Mouse (Mus musculus) hindbrain, postnatal 0 days (tissue): Measurements from ENCODE around the gene Bbip1. TPM values are rescaled to one million over a fixed set of nuclear protein-coding genes. Genes with fewer than 3 reads are reported as not detected.

ENCODE experiments used
- ATAC-seq: fragments of 200-750 bp; cut with Nextera tagmentation; 2 replicates; pipeline ENCODE4 v1.8.0; 2017; ENCODE audit warnings: mild to moderate bottlenecking, moderate TSS enrichment, moderate library complexity
- DNase-seq: peaks from one replicate; pipeline ENCODE4 v3.0.0-alpha.2; 2015; ENCODE audit warnings: low spot score
- H3K27ac ChIP-seq: fragments of 300-500 bp; sonication (generic); 2 replicates; pipeline ENCODE4 v1.5.1; 2014; ENCODE audit warnings: mild to moderate bottlenecking
- H3K27me3 ChIP-seq: fragments of 300-500 bp; sonication (generic); 2 replicates; pipeline ENCODE4 v1.6.1; 2014; ENCODE audit warnings: low read length, mixed read lengths; ENCODE audit not compliant: insufficient read depth
- H3K36me3 ChIP-seq: fragments of 300-500 bp; sonication (generic); 2 replicates; pipeline ENCODE4 v1.6.1; 2014; ENCODE audit warnings: low read length, mixed read lengths; ENCODE audit not compliant: insufficient read depth
- H3K4me1 ChIP-seq: fragments of 300-500 bp; sonication (generic); 2 replicates; pipeline ENCODE4 v1.6.1; 2014; ENCODE audit warnings: antibody characterized with exemption, low read length, mixed read lengths; ENCODE audit not compliant: insufficient read depth
- H3K4me2 ChIP-seq: fragments of 300-500 bp; sonication (generic); 2 replicates; pipeline ENCODE4 v1.6.1; 2014; ENCODE audit warnings: low read depth, mild to moderate bottlenecking, low read length, moderate library complexity, mixed read lengths
- H3K4me3 ChIP-seq: fragments of 300-500 bp; sonication (generic); 2 replicates; pipeline ENCODE4 v1.5.1; 2014; ENCODE audit warnings: low read length
- H3K9ac ChIP-seq: fragments of 300-500 bp; sonication (generic); replicated peaks from 2 replicates; pipeline ENCODE4 v1.6.1; 2014; ENCODE audit warnings: mild to moderate bottlenecking, low read length, moderate library complexity, mixed read lengths
- H3K9me3 ChIP-seq: fragments of 300-500 bp; sonication (generic); 2 replicates; pipeline ENCODE4 v1.6.1; 2016; ENCODE audit warnings: low read length, mixed read lengths
- CTCF ChIP-seq: IDR thresholded peaks from 2 replicates; pipeline ENCODE4 v1.5.1; 2016; ENCODE audit warnings: antibody characterized with exemption, control low read depth, low read depth
- WGBS: fragments of 180-500 bp; shearing (Covaris S2); extraction: QIAGEN DNeasy Blood & Tissue Kit; methylation state at CpG from one replicate; pipeline ENCODE4 v1.1.7; 2014; 5-methylcytosine and 5-hydroxymethylcytosine counted together
- polyA plus RNA-seq: library from polyadenylated mRNA; unstranded; fragments of >200 nt; fragmentation: Nextera tagmentation; extraction: Ambion mirVana; gene quantifications from 2 replicates; pipeline ENCODE4 v1.2.1, GENCODE M21; 2015
- total RNA-seq: library from RNA; depleted of rRNA; stranded (reverse); fragments of >200 nt; gene quantifications from 2 replicates; pipeline ENCODE4 v1.2.3, GENCODE M21; 2014

Gene Bbip1
- total and polyA plus RNA-seq, 2 experiments from 2014 or later = 53.7 to 146 TPM

GRCm38 (mm10) chr19:53898970-53899900 is 45.2 kb downstream of the Bbip1 start:
- Histone ChIP-seq H3K9ac (no peak overlapping the region), H3K27me3 (no peaks in the 10 kb centered on the region), H3K9me3 (no peaks in the 10 kb centered on the region), H3K27ac (no peak overlapping the region), H3K4me1 (peaks cover 7% of the 10 kb centered on the region), H3K4me2 (no peak overlapping the region), H3K36me3 (no peaks in the 10 kb centered on the region), H3K4me3 (no peak overlapping the region)
- TF ChIP-seq CTCF = no peak
- ATAC-seq = no peak
- no peak for DNase-seq
- 84% methylated on average over 25 of the region's 25 CpGs for WGBS

- Histone ChIP-seq H3K4me1 (peaks cover 7% of the 10 kb centered on the region), H3K27me3 (no peaks in the 10 kb centered on the region), H3K9ac (no peak overlapping the region), H3K4me2 (no peak overlapping the region), H3K4me3 (no peak overlapping the region), H3K9me3 (no peaks in the 10 kb centered on the region), H3K36me3 (no peaks in the 10 kb centered on the region), H3K27ac (no peak overlapping the region)
- WGBS = 76% methylated on average over 4 of the region's 4 CpGs
- TF ChIP-seq CTCF = no peak
- no peak for ATAC-seq
- DNase-seq = no peak
Measured at GRCm38 (mm10) chr19:53898498-53898897, 45.9 kb downstream of the Bbip1 start.

DNA sequence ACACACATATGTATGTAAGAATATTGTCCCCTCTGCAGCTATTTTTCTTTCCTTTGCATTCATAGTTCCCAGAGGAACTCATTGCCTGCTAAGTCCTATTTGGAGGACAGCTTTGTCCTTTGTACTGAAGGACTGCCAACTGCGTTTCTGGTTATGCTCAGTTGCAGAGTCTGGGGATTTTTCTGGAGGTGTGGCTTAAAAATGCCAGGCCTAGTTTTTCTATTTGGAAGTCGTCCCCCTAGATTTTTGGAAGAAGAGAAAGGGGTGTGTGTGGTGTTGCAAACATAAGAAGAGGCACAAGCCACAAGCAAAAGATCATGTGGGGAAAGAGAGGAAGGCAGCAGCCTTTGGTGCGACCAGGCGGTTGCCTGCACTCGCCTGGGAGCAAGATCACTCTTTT is 46.4 kb downstream of the Bbip1 start:
- no peak overlapping the region for H3K4me2 ChIP-seq
- peaks cover 7% of the 10 kb centered on the region for H3K4me1 ChIP-seq
- no peak overlapping the region for H3K27ac ChIP-seq
- no peak for TF ChIP-seq CTCF
- ATAC-seq (no peak), DNase-seq (no peak)
- no peak overlapping the region for H3K9ac ChIP-seq
- H3K27me3 ChIP-seq = no peaks in the 10 kb centered on the region
- H3K36me3 ChIP-seq = no peaks in the 10 kb centered on the region
- 77% methylated on average over 5 of the region's 5 CpGs for WGBS
- H3K9me3 ChIP-seq = no peaks in the 10 kb centered on the region
- no peak overlapping the region for H3K4me3 ChIP-seq

GRCm38 (mm10) chr19:53894538-53895121 is 49.8 kb downstream of the Bbip1 start:
- no peaks in the 10 kb centered on the region for H3K9me3 ChIP-seq
- ATAC-seq (no peak), DNase-seq (no peak)
- H3K4me2 ChIP-seq = no peak overlapping the region
- H3K4me1 ChIP-seq = no peaks in the 10 kb centered on the region
- 0 out of 2 replicates have a peak overlapping the region, but pooled peaks have one; percentile 33 for H3K27ac ChIP-seq
- H3K27me3 ChIP-seq = no peaks in the 10 kb centered on the region
- TF ChIP-seq CTCF = no peak
- H3K36me3 ChIP-seq = no peaks in the 10 kb centered on the region
- H3K4me3 ChIP-seq = no peak overlapping the region
- H3K9ac ChIP-seq = no peak overlapping the region
- WGBS = 75% methylated on average over 12 of the region's 12 CpGs

- no peak overlapping the region for H3K4me3 ChIP-seq
- ATAC-seq (no peak), DNase-seq (no peak)
- H3K36me3 ChIP-seq = no peaks in the 10 kb centered on the region
- WGBS = 62% methylated on average over 3 of the region's 3 CpGs
- H3K27ac ChIP-seq = no peak overlapping the region
- H3K4me2 ChIP-seq = no peak overlapping the region
- H3K9ac ChIP-seq = no peak overlapping the region
- H3K4me1 ChIP-seq = no peaks in the 10 kb centered on the region
- no peaks in the 10 kb centered on the region for H3K9me3 ChIP-seq
- TF ChIP-seq CTCF = no peak
- H3K27me3 ChIP-seq = no peaks in the 10 kb centered on the region
Measured at GRCm38 (mm10) chr19:53893711-53894171, 50.7 kb downstream of the Bbip1 start.

- no peak overlapping the region for H3K4me2 ChIP-seq
- no peaks in the 10 kb centered on the region for H3K4me1 ChIP-seq
- no peak overlapping the region for H3K9ac ChIP-seq
- ATAC-seq (no peak), DNase-seq (no peak)
- H3K36me3 ChIP-seq = no peaks in the 10 kb centered on the region
- WGBS = 57% methylated on average over 9 of the region's 9 CpGs
- no peak overlapping the region for H3K27ac ChIP-seq
- no peak overlapping the region for H3K4me3 ChIP-seq
- no peaks in the 10 kb centered on the region for H3K27me3 ChIP-seq
- TF ChIP-seq CTCF = no peak
- H3K9me3 ChIP-seq = no peaks in the 10 kb centered on the region
Measured at GRCm38 (mm10) chr19:53892838-53893359, 51.5 kb downstream of the Bbip1 start.
